ENCODE assay signal across 11 mouse cellular contexts in genomic region chr13:111726898-111727297, GRCm38 (mm10).
"Had no signal": no experiment of that assay in that cellular context is flagged by ENCODE, and none has a peak within 500 bp of the region (broad histone marks: within the 10 kb centered on the region; RNA-seq: fewer than 3 reads in every experiment).

No protein-coding gene starts in this region.

- H3K4me1 ChIP-seq: limb, embryonic 12.5 days; neural tube, embryonic 12.5 days; stomach, embryonic 15.5 days had no signal

- H3K9ac ChIP-seq: neural tube, embryonic 12.5 days; stomach, embryonic 15.5 days had no signal

- H3K27ac ChIP-seq: limb, embryonic 12.5 days; neural tube, embryonic 12.5 days; stomach, embryonic 15.5 days had no signal

- H3K9me3 ChIP-seq: stomach, embryonic 15.5 days had no signal

- ATAC-seq: lung, postnatal 0 days had no signal

- DNase-seq: kidney, adult 18-20 months; kidney, postnatal 10 days; kidney, postnatal 4 days; lung, postnatal 36 days; midbrain, embryonic 14.5 days; retina, postnatal 1 day; thymus, postnatal 36 days had no signal

- H3K27me3 ChIP-seq: limb, embryonic 12.5 days; neural tube, embryonic 12.5 days; stomach, embryonic 15.5 days had no signal

- H3K4me3 ChIP-seq: neural tube, embryonic 12.5 days had no signal

- H3K36me3 ChIP-seq: limb, embryonic 12.5 days; neural tube, embryonic 12.5 days; stomach, embryonic 15.5 days had no signal
